Mouse (Mus musculus) gastrocnemius, adult 2 months (tissue): Measurements from ENCODE around the gene Tfr2. TPM values are rescaled to one million over a fixed set of nuclear protein-coding genes. Genes with fewer than 3 reads are reported as not detected.
A peak's percentile ranks its signal among the peaks of the same experiment; 100 is the strongest.

Experiments used
- DNase-seq: peaks from one replicate; pipeline ENCODE4 v3.0.0; 2022
- H3K27ac ChIP-seq: fragments of 200-600 bp; 2 replicates; pipeline ENCODE4 v1.8.1; 2022; ENCODE audit warnings: mild to moderate bottlenecking
- H3K4me3 ChIP-seq: fragments of 200-600 bp; 2 replicates; pipeline ENCODE4 v1.8.1; 2022; ENCODE audit warnings: mild to moderate bottlenecking, moderate library complexity
- CTCF ChIP-seq: fragments of 200-600 bp; IDR thresholded peaks from 2 replicates; pipeline ENCODE4 v1.8.1; 2022; ENCODE audit warnings: antibody characterized with exemption, mild to moderate bottlenecking, moderate library complexity
- intact Hi-C: fragments of 180-260 bp; cut with DNase I; formaldehyde crosslinking; loops from one replicate; pipeline ENCODE4 v1.15.1; 2025
- microRNA-seq: library from miRNA; unstranded; fragments of <30 nt; microRNA quantifications from one replicate; pipeline ENCODE4 v1.2.0, GENCODE M21; 2021
- total RNA-seq, 2 experiments: library from RNA; stranded (reverse); gene quantifications; 2 replicates each; pipeline ENCODE4 v1.2.3; 2021

The Tfr2 gene
- total RNA-seq, 2 experiments from 2014 or later: not detected

- H3K27ac ChIP-seq: no peak overlapping the region
- no peak overlapping the region for H3K4me3 ChIP-seq
- no peak for TF ChIP-seq CTCF
- no peak for DNase-seq
- intact Hi-C loops: no loop called here
These were observed 54.4 kb downstream of the Tfr2 start for GRCm38 (mm10) chr5:137623937-137624530.

- H3K4me3 ChIP-seq: peak overlapping the region; percentile 89
- intact Hi-C loops: loop anchor here (1.0 kb wide), 1 partner anchor 27 kb away; the partner anchor contains the start of gene Mospd3
- peak overlapping the region; percentile 97 for H3K27ac ChIP-seq
- no peak for DNase-seq
- TF ChIP-seq CTCF: peak; percentile 24; the same call in 1 of the 2 replicates
These were observed 58.4 kb downstream of the Tfr2 start for GRCm38 (mm10) chr5:137627991-137628390.

GRCm38 (mm10) chr5:137628498-137629305 is 59.1 kb downstream of the Tfr2 start, which contains the start of the genes Fbxo24, Lrch4 and Gm20605:
TSS of gene Fbxo24 (minus strand) at chr5:137629002.
TSS of gene Lrch4 (plus strand) at chr5:137629121.
TSS of gene Gm20605 (plus strand) at chr5:137629175.
- Histone ChIP-seq H3K4me3 (peak within 1 kb of the TSS; percentile 89), H3K27ac (peak within 1 kb of the TSS; percentile 97)
- intact Hi-C loops: loop anchor here (1.0 kb wide), 1 partner anchor 27 kb away; the partner anchor contains the start of gene Mospd3
- peak; percentile 99 for DNase-seq
- TF ChIP-seq CTCF: peak; percentile 28; the same call in 1 of the 2 replicates

GRCm38 (mm10) chr5:137629306-137629721 is 59.7 kb downstream of the Tfr2 start:
- intact Hi-C loops: no loop called here
- H3K27ac ChIP-seq: peak overlapping the region; percentile 95
- peak overlapping the region; percentile 89 for H3K4me3 ChIP-seq
- DNase-seq: no peak
- TF ChIP-seq CTCF: no peak

- Histone ChIP-seq H3K27ac (peak overlapping the region; percentile 95), H3K4me3 (peak overlapping the region; percentile 89)
- no peak for DNase-seq
- TF ChIP-seq CTCF: no peak
- intact Hi-C loops: no loop called here
These were observed 60.4 kb downstream of the Tfr2 start for GRCm38 (mm10) chr5:137629906-137630545.

GRCm38 (mm10) chr5:137630602-137631001 is 61.0 kb downstream of the Tfr2 start:
- intact Hi-C loops: no loop called here
- Histone ChIP-seq H3K27ac (peak overlapping the region; percentile 95), H3K4me3 (peak overlapping the region; percentile 89)
- no peak for TF ChIP-seq CTCF
- DNase-seq: no peak

- TF ChIP-seq CTCF: no peak
- Histone ChIP-seq H3K27ac (peak overlapping the region; percentile 95), H3K4me3 (peak overlapping the region; percentile 89)
- DNase-seq: no peak
- intact Hi-C loops: no loop called here
These were observed 61.5 kb downstream of the Tfr2 start for GRCm38 (mm10) chr5:137631171-137631570.

GRCm38 (mm10) chr5:137631591-137631990 is 62.0 kb downstream of the Tfr2 start:
- peak overlapping the region; percentile 89 for H3K4me3 ChIP-seq
- DNase-seq: no peak
- TF ChIP-seq CTCF: no peak
- peak overlapping the region; percentile 95 for H3K27ac ChIP-seq
- intact Hi-C loops: no loop called here

GRCm38 (mm10) chr5:137633397-137634084 is 63.9 kb downstream of the Tfr2 start:
- H3K4me3 ChIP-seq: no peak overlapping the region
- TF ChIP-seq CTCF: no peak
- intact Hi-C loops: no loop called here
- peak overlapping the region; percentile 8; the same call in 1 of the 2 replicates for H3K27ac ChIP-seq
- DNase-seq: no peak

Small RNA genes within 50 kb of the gene (microRNA-seq; reads per million reads assigned to microRNA genes)
- not detected for gene Mir6418

Other genes with a start within 250 kb of the Tfr2 start
- gene Slc12a9, start 236.2 kb upstream of the Tfr2 start, total RNA-seq: 1 to 10 TPM; 2.0 to 2.4 TPM
- 10 to 100 TPM; 12.5 to 15.5 TPM for gene Ephb4, start 219.7 kb upstream of the Tfr2 start, total RNA-seq
- gene Zan, start 92.8 kb upstream of the Tfr2 start, total RNA-seq: under 1 TPM in 1 of 2 experiments, not detected in 1; 0.03 TPM
- 10 to 100 TPM; 11.3 to 11.4 TPM for gene Pop7, start 67.3 kb upstream of the Tfr2 start, total RNA-seq
- 10 to 100 TPM; 20.9 to 24.7 TPM for gene Gigyf1, start 51.3 kb upstream of the Tfr2 start, total RNA-seq
- gene Epo, start 36.6 kb upstream of the Tfr2 start, total RNA-seq: not detected
- gene Gnb2, start 36.3 kb upstream of the Tfr2 start, total RNA-seq: 100 to 1,000 TPM; 118 to 148 TPM
- gene Actl6b, start 16.3 kb upstream of the Tfr2 start, total RNA-seq: not detected
- 10 to 100 TPM in 1 of 2 experiments, 1 to 10 TPM in 1; 9.8 to 12.2 TPM for gene Mospd3, start 31.2 kb downstream of the Tfr2 start, total RNA-seq
- 10 to 100 TPM; 30.9 to 76.1 TPM for gene Pcolce, start 43.9 kb downstream of the Tfr2 start, total RNA-seq
- gene Fbxo24, start 59.2 kb downstream of the Tfr2 start, total RNA-seq: under 1 TPM; 0.15 to 0.28 TPM
- gene Lrch4, start 59.3 kb downstream of the Tfr2 start, total RNA-seq: 10 to 100 TPM; 15.6 to 17.1 TPM
- 1 to 10 TPM; 2.9 to 3.3 TPM for gene Gm20605, start 59.3 kb downstream of the Tfr2 start, total RNA-seq
- 1 to 10 TPM; 1.6 to 4.2 TPM for gene Sap25, start 71.5 kb downstream of the Tfr2 start, total RNA-seq
- gene Irs3, start 75.9 kb downstream of the Tfr2 start, total RNA-seq: under 1 TPM; 0.26 to 0.78 TPM
- 10 to 100 TPM in 1 of 2 experiments, 1 to 10 TPM in 1; 3.3 to 10.3 TPM for gene Agfg2, start 114.9 kb downstream of the Tfr2 start, total RNA-seq
- gene Nyap1, start 171.8 kb downstream of the Tfr2 start, total RNA-seq: under 1 TPM; 0.05 to 0.45 TPM
- 10 to 100 TPM; 43.5 to 58.6 TPM for gene Tsc22d4, start 175.9 kb downstream of the Tfr2 start, total RNA-seq
- gene Ppp1r35, start 209.0 kb downstream of the Tfr2 start, total RNA-seq: 1 to 10 TPM; 5.4 to 6.9 TPM
- 10 to 100 TPM; 22.4 to 26.2 TPM for gene Mepce, start 217.8 kb downstream of the Tfr2 start, total RNA-seq
- gene Zcwpw1, start 218.0 kb downstream of the Tfr2 start, total RNA-seq: under 1 TPM; 0.20 to 0.39 TPM